Comparison of ENCODE assay signal across 15 mouse cellular contexts in the genomic region with DNA sequence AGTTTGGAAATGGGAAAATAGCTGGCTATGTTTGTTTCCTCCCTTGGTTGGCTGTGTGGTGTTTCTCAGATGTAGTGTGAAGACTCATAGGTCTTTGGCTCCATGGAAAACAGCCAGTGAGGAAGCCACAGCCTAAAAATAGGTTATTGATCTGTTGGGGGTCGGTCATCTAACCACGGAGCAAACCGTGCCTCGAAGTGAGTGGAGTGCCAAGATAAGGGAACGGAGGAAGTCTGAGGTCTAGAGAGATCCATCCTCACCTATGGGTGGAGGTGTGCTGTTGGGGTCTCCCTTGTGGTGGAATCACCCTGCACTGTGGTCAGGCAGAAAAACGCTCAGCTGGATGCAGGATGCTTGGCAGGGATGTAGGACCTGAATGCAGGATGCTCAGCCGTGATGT.
"Had no signal": no experiment of that assay in that cellular context is flagged by ENCODE, and none has a peak within 500 bp of the region (broad histone marks: within the 10 kb centered on the region; RNA-seq: fewer than 3 reads in every experiment).

No protein-coding gene starts in this region.

- H3K9me3 ChIP-seq: limb, embryonic 12.5 days; limb, embryonic 15.5 days; lung, embryonic 15.5 days; midbrain, embryonic 13.5 days had no signal

- H3K9ac ChIP-seq: limb, embryonic 12.5 days; limb, embryonic 15.5 days; lung, embryonic 15.5 days; midbrain, embryonic 13.5 days had no signal

- ATAC-seq: intestine, embryonic 16.5 days; midbrain, embryonic 13.5 days had no signal

- DNase-seq: kidney, adult 18-20 months; kidney, adult 9 months; kidney, postnatal 14 days; kidney, postnatal 4 days; left cerebral cortex, postnatal 4 days; lung, adult 18-20 months; lung, postnatal 10 days; lung, postnatal 36 days; thymus, postnatal 14 days; thymus, postnatal 4 days had no signal

- H3K4me3 ChIP-seq: limb, embryonic 12.5 days; limb, embryonic 15.5 days; lung, embryonic 15.5 days; midbrain, embryonic 13.5 days had no signal

- H3K4me2 ChIP-seq: limb, embryonic 12.5 days; limb, embryonic 15.5 days; lung, embryonic 15.5 days; midbrain, embryonic 13.5 days had no signal

- H3K27ac ChIP-seq: limb, embryonic 12.5 days; limb, embryonic 15.5 days; lung, embryonic 15.5 days; midbrain, embryonic 13.5 days had no signal

- H3K36me3 ChIP-seq: limb, embryonic 12.5 days; limb, embryonic 15.5 days; lung, embryonic 15.5 days; midbrain, embryonic 13.5 days had no signal
